Mouse (Mus musculus): ENCODE results near the gene Bcas2. TPM values are rescaled to one million over a fixed set of nuclear protein-coding genes. Genes with fewer than 3 reads are reported as not detected.
A peak's percentile ranks its signal among the peaks of the same experiment; 100 is the strongest.

Gene Bcas2
- polyA plus RNA-seq (2014; fragmentation: Nextera tagmentation; extraction: Ambion mirVana) = 195 and 223 TPM in 2 replicates

GRCm38 (mm10) chr3:103171505-103172267 is at the start of gene Bcas2:
TSS of gene Bcas2 (plus strand) at chr3:103171655.
- WGBS = under 1% methylated on average over 56 of the region's 56 CpGs
- peak; percentile 96 for ATAC-seq (ENCODE audit: low FRiP score, low TSS enrichment)
- peak within 1 kb of the TSS; percentile 77 for H3K9ac ChIP-seq (ENCODE audit: low read depth, low read length)
- peaks cover 34% of the 10 kb centered on the region for H3K36me3 ChIP-seq (ENCODE audit: control insufficient read depth, insufficient read depth, low read length)
- H3K9me3 ChIP-seq (ENCODE audit: control insufficient read depth, low read length) = no peaks in the 10 kb centered on the region
- peak within 1 kb of the TSS; percentile 81 for H3K4me2 ChIP-seq (replicated peaks; ENCODE audit: low read depth, low read length)
- peaks cover 15% of the 10 kb centered on the region for H3K4me1 ChIP-seq (ENCODE audit: control insufficient read depth, insufficient read depth, low read length)
- H3K27ac ChIP-seq (ENCODE audit: low read depth, low read length) = peak within 1 kb of the TSS; percentile 69
- no peaks in the 10 kb centered on the region for H3K27me3 ChIP-seq (ENCODE audit: control insufficient read depth, insufficient read depth, low read length)
- peak within 1 kb of the TSS; percentile 75 for H3K4me3 ChIP-seq (ENCODE audit: low read length)

- Histone ChIP-seq H3K9ac (ENCODE audit: low read depth, low read length) (no peak overlapping the region), H3K9me3 (ENCODE audit: control insufficient read depth, low read length) (no peaks in the 10 kb centered on the region), H3K27me3 (ENCODE audit: control insufficient read depth, insufficient read depth, low read length) (no peaks in the 10 kb centered on the region), H3K4me1 (ENCODE audit: control insufficient read depth, insufficient read depth, low read length) (peaks cover 4% of the 10 kb centered on the region; the same call in 1 of the 2 replicates), H3K4me3 (ENCODE audit: low read length) (no peak overlapping the region), H3K27ac (ENCODE audit: low read depth, low read length) (no peak overlapping the region), H3K4me2 (replicated peaks; ENCODE audit: low read depth, low read length) (no peak overlapping the region), H3K36me3 (ENCODE audit: control insufficient read depth, insufficient read depth, low read length) (no peaks in the 10 kb centered on the region)
- WGBS = 85% methylated on average over 3 of the region's 3 CpGs
- ATAC-seq (ENCODE audit: low FRiP score, low TSS enrichment) = no peak
Observed at GRCm38 (mm10) chr3:103123636-103124035, 47.8 kb upstream of the Bcas2 start.

GRCm38 (mm10) chr3:103126138-103126537 is 45.3 kb upstream of the Bcas2 start:
- WGBS = 92% methylated on average over 3 of the region's 3 CpGs
- no peak overlapping the region for H3K9ac ChIP-seq (ENCODE audit: low read depth, low read length)
- H3K4me3 ChIP-seq (ENCODE audit: low read length) = no peak overlapping the region
- H3K9me3 ChIP-seq (ENCODE audit: control insufficient read depth, low read length) = no peaks in the 10 kb centered on the region
- H3K27ac ChIP-seq (ENCODE audit: low read depth, low read length) = no peak overlapping the region
- H3K27me3 ChIP-seq (ENCODE audit: control insufficient read depth, insufficient read depth, low read length) = no peaks in the 10 kb centered on the region
- H3K4me1 ChIP-seq (ENCODE audit: control insufficient read depth, insufficient read depth, low read length) = peaks cover 13% of the 10 kb centered on the region; the same call in 1 of the 2 replicates
- H3K36me3 ChIP-seq (ENCODE audit: control insufficient read depth, insufficient read depth, low read length) = no peaks in the 10 kb centered on the region
- no peak for ATAC-seq (ENCODE audit: low FRiP score, low TSS enrichment)
- no peak overlapping the region for H3K4me2 ChIP-seq (replicated peaks; ENCODE audit: low read depth, low read length)

GRCm38 (mm10) chr3:103127177-103127576 is 44.3 kb upstream of the Bcas2 start:
- peaks cover 13% of the 10 kb centered on the region; the same call in 1 of the 2 replicates for H3K4me1 ChIP-seq (ENCODE audit: control insufficient read depth, insufficient read depth, low read length)
- no peak for ATAC-seq (ENCODE audit: low FRiP score, low TSS enrichment)
- no peaks in the 10 kb centered on the region for H3K9me3 ChIP-seq (ENCODE audit: control insufficient read depth, low read length)
- H3K27ac ChIP-seq (ENCODE audit: low read depth, low read length) = no peak overlapping the region
- H3K36me3 ChIP-seq (ENCODE audit: control insufficient read depth, insufficient read depth, low read length) = no peaks in the 10 kb centered on the region
- H3K4me3 ChIP-seq (ENCODE audit: low read length) = no peak overlapping the region
- no peaks in the 10 kb centered on the region for H3K27me3 ChIP-seq (ENCODE audit: control insufficient read depth, insufficient read depth, low read length)
- H3K9ac ChIP-seq (ENCODE audit: low read depth, low read length) = no peak overlapping the region
- WGBS = 44% methylated on average over 2 of the region's 2 CpGs
- H3K4me2 ChIP-seq (replicated peaks; ENCODE audit: low read depth, low read length) = no peak overlapping the region

- H3K9me3 ChIP-seq (ENCODE audit: control insufficient read depth, low read length) = no peaks in the 10 kb centered on the region
- no peak overlapping the region for H3K27ac ChIP-seq (ENCODE audit: low read depth, low read length)
- no peaks in the 10 kb centered on the region for H3K36me3 ChIP-seq (ENCODE audit: control insufficient read depth, insufficient read depth, low read length)
- no peak overlapping the region for H3K9ac ChIP-seq (ENCODE audit: low read depth, low read length)
- WGBS = 66% methylated on average over 5 of the region's 5 CpGs
- no peak overlapping the region for H3K4me2 ChIP-seq (replicated peaks; ENCODE audit: low read depth, low read length)
- no peak overlapping the region for H3K4me3 ChIP-seq (ENCODE audit: low read length)
- peaks cover 13% of the 10 kb centered on the region; the same call in 1 of the 2 replicates for H3K4me1 ChIP-seq (ENCODE audit: control insufficient read depth, insufficient read depth, low read length)
- H3K27me3 ChIP-seq (ENCODE audit: control insufficient read depth, insufficient read depth, low read length) = no peaks in the 10 kb centered on the region
- no peak for ATAC-seq (ENCODE audit: low FRiP score, low TSS enrichment)
Observed at GRCm38 (mm10) chr3:103127721-103128120, 43.7 kb upstream of the Bcas2 start.

- H3K27ac ChIP-seq (ENCODE audit: low read depth, low read length) = no peak overlapping the region
- H3K4me1 ChIP-seq (ENCODE audit: control insufficient read depth, insufficient read depth, low read length) = peaks cover 13% of the 10 kb centered on the region; the same call in 1 of the 2 replicates
- 33% methylated on average over 4 of the region's 4 CpGs for WGBS
- no peak overlapping the region for H3K4me3 ChIP-seq (ENCODE audit: low read length)
- H3K27me3 ChIP-seq (ENCODE audit: control insufficient read depth, insufficient read depth, low read length) = no peaks in the 10 kb centered on the region
- peak overlapping the region; percentile 10; the same call in 1 of the 2 replicates for H3K4me2 ChIP-seq (replicated peaks; ENCODE audit: low read depth, low read length)
- H3K36me3 ChIP-seq (ENCODE audit: control insufficient read depth, insufficient read depth, low read length) = no peaks in the 10 kb centered on the region
- H3K9ac ChIP-seq (ENCODE audit: low read depth, low read length) = no peak overlapping the region
- ATAC-seq (ENCODE audit: low FRiP score, low TSS enrichment) = no peak
- no peaks in the 10 kb centered on the region for H3K9me3 ChIP-seq (ENCODE audit: control insufficient read depth, low read length)
Observed at GRCm38 (mm10) chr3:103128251-103128650, 43.2 kb upstream of the Bcas2 start.

GRCm38 (mm10) chr3:103129367-103130159 is 41.9 kb upstream of the Bcas2 start:
- Histone ChIP-seq H3K27me3 (ENCODE audit: control insufficient read depth, insufficient read depth, low read length) (no peaks in the 10 kb centered on the region), H3K4me1 (ENCODE audit: control insufficient read depth, insufficient read depth, low read length) (peaks cover 13% of the 10 kb centered on the region; the same call in 1 of the 2 replicates), H3K4me3 (ENCODE audit: low read length) (no peak overlapping the region), H3K27ac (ENCODE audit: low read depth, low read length) (peak overlapping the region; percentile 47; the same call in 1 of the 2 replicates), H3K9me3 (ENCODE audit: control insufficient read depth, low read length) (no peaks in the 10 kb centered on the region), H3K9ac (ENCODE audit: low read depth, low read length) (no peak overlapping the region), H3K36me3 (ENCODE audit: control insufficient read depth, insufficient read depth, low read length) (no peaks in the 10 kb centered on the region), H3K4me2 (replicated peaks; ENCODE audit: low read depth, low read length) (no peak overlapping the region)
- no peak; the same call in 1 of the 2 replicates for ATAC-seq (ENCODE audit: low FRiP score, low TSS enrichment)
- 71% methylated on average over 8 of the region's 8 CpGs for WGBS

- Histone ChIP-seq H3K4me3 (ENCODE audit: low read length) (0 out of 2 replicates have a peak overlapping the region, but pooled peaks have one; percentile 6), H3K4me1 (ENCODE audit: control insufficient read depth, insufficient read depth, low read length) (peaks cover 13% of the 10 kb centered on the region; the same call in 1 of the 2 replicates), H3K9ac (ENCODE audit: low read depth, low read length) (0 out of 2 replicates have a peak overlapping the region, but pooled peaks have one; percentile 4), H3K36me3 (ENCODE audit: control insufficient read depth, insufficient read depth, low read length) (no peaks in the 10 kb centered on the region), H3K9me3 (ENCODE audit: control insufficient read depth, low read length) (no peaks in the 10 kb centered on the region), H3K27ac (ENCODE audit: low read depth, low read length) (no peak overlapping the region; the same call in 1 of the 2 replicates), H3K4me2 (replicated peaks; ENCODE audit: low read depth, low read length) (0 out of 2 replicates have a peak overlapping the region, but pooled peaks have one; percentile 1), H3K27me3 (ENCODE audit: control insufficient read depth, insufficient read depth, low read length) (no peaks in the 10 kb centered on the region)
- WGBS = 15% methylated on average over 6 of the region's 6 CpGs
- peak; percentile 77 for ATAC-seq (ENCODE audit: low FRiP score, low TSS enrichment)
Observed at GRCm38 (mm10) chr3:103130236-103130751, 41.2 kb upstream of the Bcas2 start.
